Mouse (Mus musculus) embryonic facial prominence, embryonic 10.5 days (tissue): Measurements from ENCODE around the gene Anks6. TPM values are rescaled to one million over a fixed set of nuclear protein-coding genes. Genes with fewer than 3 reads are reported as not detected.
"Not testable (repeated sequence)": the region's sequence is repeated elsewhere in the genome, so short reads cannot be mapped to it uniquely, and the experiment has no call there.

Source experiments
- DNase-seq: peaks from one replicate; pipeline ENCODE4 v3.0.0-alpha.2; 2017; ENCODE audit warnings: low spot score
- H3K27ac ChIP-seq: fragments of 300-500 bp; sonication (generic); replicated peaks from 2 replicates; pipeline ENCODE4 v1.5.1; 2016; ENCODE audit warnings: mild to moderate bottlenecking
- H3K27me3 ChIP-seq: fragments of 300-500 bp; sonication (generic); replicated peaks from 2 replicates; pipeline ENCODE4 v1.6.1; 2016; ENCODE audit warnings: low read depth, mild to moderate bottlenecking; ENCODE audit not compliant: poor library complexity, severe bottlenecking
- H3K36me3 ChIP-seq: fragments of 300-500 bp; sonication (generic); replicated peaks from 2 replicates; pipeline ENCODE4 v1.6.1; 2016; ENCODE audit warnings: mild to moderate bottlenecking, moderate library complexity
- H3K4me1 ChIP-seq: fragments of 300-500 bp; sonication (generic); 2 replicates; pipeline ENCODE4 v1.6.1; 2016
- H3K4me3 ChIP-seq: fragments of 300-500 bp; sonication (generic); 2 replicates; pipeline ENCODE4 v1.5.1; 2016; ENCODE audit warnings: mild to moderate bottlenecking, moderate library complexity
- H3K9me3 ChIP-seq: fragments of 300-500 bp; sonication (generic); 2 replicates; pipeline ENCODE4 v1.6.1; 2016; ENCODE audit warnings: mild to moderate bottlenecking
- WGBS: fragments of 180-500 bp; shearing (Covaris S2); methylation state at CpG from one replicate; pipeline ENCODE4 v1.1.7; 2016; 5-methylcytosine and 5-hydroxymethylcytosine counted together
- polyA plus RNA-seq: library from polyadenylated mRNA; unstranded; fragments of >200 nt; fragmentation: Nextera tagmentation; extraction: Ambion mirVana; gene quantifications from 2 replicates; pipeline ENCODE4 v1.2.1, GENCODE M21; 2016

Gene Anks6
- polyA plus RNA-seq, 1 experiment from 2014 or later = 4.3 TPM

DNA sequence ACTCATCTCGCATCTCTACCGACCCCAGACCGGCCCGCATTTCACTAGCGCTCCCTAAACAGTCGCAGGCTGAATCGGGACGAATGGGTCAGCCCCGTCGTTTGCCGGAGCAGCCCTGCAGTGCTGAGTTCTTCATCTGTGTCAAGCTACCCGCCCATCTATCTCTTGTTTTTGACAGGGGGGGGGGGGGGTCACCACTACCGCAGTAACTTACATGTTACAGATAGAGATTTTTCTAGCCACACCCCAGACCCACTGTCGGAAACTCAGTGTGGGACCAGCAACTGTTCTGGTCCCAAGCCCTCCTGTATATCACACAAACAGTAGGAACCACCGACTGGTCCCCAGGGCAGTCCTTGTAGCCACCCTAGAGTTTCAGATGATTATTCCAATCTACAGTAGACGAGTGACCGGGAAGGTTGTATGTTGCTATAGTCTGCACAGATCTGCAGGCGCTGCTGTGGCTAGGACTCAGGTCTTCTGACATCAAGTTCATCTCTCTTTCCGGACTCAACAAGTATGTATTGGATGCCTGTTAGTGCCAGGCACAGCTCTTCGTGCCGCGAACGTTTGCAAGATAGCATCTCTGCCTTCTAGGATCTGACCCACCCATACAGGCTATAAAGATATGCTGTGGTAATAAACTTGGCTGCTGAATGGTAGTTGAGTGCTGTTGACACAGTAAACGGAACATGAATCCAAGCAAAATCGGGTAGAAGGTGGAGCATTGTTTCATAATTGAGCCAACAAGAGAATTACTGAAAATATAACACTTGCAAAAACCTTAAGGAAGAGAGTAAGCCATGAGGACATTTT lies 491 bp upstream of the Anks6 start:
- H3K4me1 ChIP-seq = peaks cover 17% of the 10 kb centered on the region
- H3K4me3 ChIP-seq = peak overlapping the region; percentile 82
- no peak for DNase-seq
- WGBS = 37% methylated on average over 25 of the region's 25 CpGs
- H3K9me3 ChIP-seq = peaks cover 3% of the 10 kb centered on the region; the same call in 1 of the 2 replicates
- peak overlapping the region; percentile 88 for H3K27ac ChIP-seq
- H3K27me3 ChIP-seq = peaks cover 34% of the 10 kb centered on the region
- no peaks in the 10 kb centered on the region for H3K36me3 ChIP-seq

DNA sequence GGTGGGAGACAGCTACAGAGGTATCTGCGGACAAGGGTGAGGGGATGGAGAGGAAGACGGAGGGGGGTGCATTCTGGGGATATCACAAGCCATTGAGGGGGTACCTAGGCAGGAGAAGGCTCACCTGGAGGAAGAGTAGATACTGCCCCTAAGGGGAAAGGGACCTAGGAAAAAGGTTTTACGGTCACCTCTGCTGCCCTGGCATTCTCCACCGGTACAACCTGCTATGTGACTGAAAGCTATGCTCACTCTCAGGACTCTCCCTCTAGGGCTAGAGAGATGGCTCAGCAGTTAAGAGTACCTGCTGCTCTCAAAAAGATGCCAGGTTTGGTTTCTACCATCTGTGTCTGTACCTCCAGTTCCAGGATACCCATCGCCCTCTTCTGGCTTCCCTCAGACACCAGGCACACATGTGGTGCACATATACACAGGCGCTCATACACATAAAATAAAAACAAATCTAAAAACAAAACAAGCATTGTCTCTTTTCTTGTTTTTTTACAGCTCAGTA lies 1.6 kb downstream of the Anks6 start:
- WGBS = 94% methylated on average over 6 of the region's 6 CpGs

DNA sequence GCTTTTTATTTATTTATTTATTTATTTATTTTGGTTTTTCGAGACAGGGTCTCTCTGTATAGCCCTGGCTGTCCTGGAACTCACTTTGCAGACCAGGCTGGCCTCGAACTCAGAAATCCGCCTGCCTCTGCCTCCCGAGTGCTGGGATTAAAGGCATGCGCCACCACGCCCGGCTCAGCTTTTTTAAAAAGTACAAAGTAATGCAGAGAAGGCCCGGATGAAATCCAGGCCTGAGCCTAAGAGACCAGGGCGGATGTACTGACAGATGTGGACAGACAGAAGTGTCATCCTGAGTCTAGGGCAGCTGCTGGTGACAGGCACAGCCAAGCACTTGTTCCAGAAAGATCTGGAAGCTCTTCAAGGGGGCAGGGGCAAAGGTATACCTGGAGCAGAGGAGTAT lies 2.1 kb downstream of the Anks6 start:
- H3K9me3 ChIP-seq, H3K27ac ChIP-seq, DNase-seq, H3K4me3 ChIP-seq, H3K36me3 ChIP-seq: not testable (repeated sequence)
- peaks cover 38% of the 10 kb centered on the region for H3K4me1 ChIP-seq
- H3K27me3 ChIP-seq = peaks cover 58% of the 10 kb centered on the region
- WGBS = 91% methylated on average over 9 of the region's 9 CpGs

More for the DNA sequence above, 1.6 kb downstream of the Anks6 start:
- Histone ChIP-seq H3K36me3 (no peaks in the 10 kb centered on the region), H3K27me3 (peaks cover 54% of the 10 kb centered on the region), H3K27ac (no peak overlapping the region), H3K4me1 (peaks cover 33% of the 10 kb centered on the region), H3K9me3 (peaks cover 3% of the 10 kb centered on the region; the same call in 1 of the 2 replicates), H3K4me3 (peak overlapping the region; percentile 12; the same call in 1 of the 2 replicates)
- DNase-seq = no peak

DNA sequence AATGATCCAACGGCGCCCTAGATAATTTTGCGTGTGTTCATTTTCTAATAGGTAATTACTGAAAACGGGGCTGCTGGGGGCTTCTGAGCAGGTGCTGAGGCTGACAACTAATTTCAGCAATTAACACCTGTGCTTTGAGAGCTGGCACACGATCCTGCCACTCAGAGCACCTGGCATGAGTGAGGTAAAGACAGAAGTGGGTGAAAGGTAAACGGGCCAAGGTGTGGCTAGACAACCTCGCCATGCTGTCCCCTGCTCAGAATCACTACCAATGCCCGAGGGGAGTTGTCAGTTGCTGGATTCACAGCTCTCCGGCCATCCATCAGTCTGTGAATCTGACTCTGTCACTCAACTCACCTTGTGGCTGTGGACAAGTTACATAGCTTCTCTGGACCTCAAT lies 5.3 kb downstream of the Anks6 start:
- H3K9me3 ChIP-seq = peaks cover 3% of the 10 kb centered on the region; the same call in 1 of the 2 replicates
- H3K36me3 ChIP-seq = no peaks in the 10 kb centered on the region
- no peak overlapping the region for H3K4me3 ChIP-seq
- peaks cover 54% of the 10 kb centered on the region for H3K27me3 ChIP-seq
- peaks cover 37% of the 10 kb centered on the region for H3K4me1 ChIP-seq
- no peak for DNase-seq
- H3K27ac ChIP-seq = no peak overlapping the region
- 78% methylated on average over 9 of the region's 9 CpGs for WGBS

DNA sequence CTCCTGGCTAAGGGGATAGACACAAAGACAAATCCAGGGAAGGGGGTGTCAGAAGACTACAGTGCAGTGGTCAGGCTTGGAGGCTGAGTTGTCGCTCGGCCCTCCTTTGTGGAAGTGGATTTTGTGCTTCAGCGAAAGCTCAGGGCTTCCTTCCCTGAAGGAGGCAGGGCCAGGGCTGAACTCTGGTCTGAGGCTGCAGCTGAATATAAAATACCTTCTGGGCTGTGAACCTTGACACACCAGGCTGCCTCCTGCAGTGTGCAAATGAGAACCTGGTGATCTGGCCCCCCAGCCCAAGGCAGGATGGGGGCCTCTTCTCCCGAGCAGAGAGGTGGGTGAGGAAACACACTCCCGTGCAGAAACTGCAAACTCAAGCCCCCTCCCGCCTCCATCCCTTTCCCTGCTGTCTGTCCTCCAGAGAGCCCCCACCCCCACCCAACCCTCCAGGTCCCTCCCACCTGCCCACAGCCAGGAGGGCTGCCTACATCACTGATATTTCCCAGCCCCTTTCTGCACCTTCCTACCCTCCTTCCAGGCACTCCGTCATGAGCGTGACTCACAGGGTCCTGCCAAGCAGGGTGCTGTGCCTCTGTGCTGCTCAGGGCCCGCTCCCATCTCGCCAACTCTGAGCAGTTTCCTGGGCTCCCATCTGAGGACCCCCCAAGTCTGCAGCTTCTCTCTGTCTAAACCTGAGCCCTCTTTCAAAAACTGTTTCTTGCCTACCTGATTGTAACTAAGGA lies 6.4 kb downstream of the Anks6 start:
- peak; percentile 30 for DNase-seq

GRCm38 (mm10) chr4:47050167-47050566 lies 7.1 kb downstream of the Anks6 start:
- H3K4me1 ChIP-seq = peaks cover 31% of the 10 kb centered on the region
- 0% methylated on average over 1 of the region's 1 CpGs for WGBS
- no peaks in the 10 kb centered on the region for H3K36me3 ChIP-seq
- H3K9me3 ChIP-seq = no peaks in the 10 kb centered on the region
- H3K27me3 ChIP-seq = peaks cover 39% of the 10 kb centered on the region
- DNase-seq = peak; percentile 89
- H3K4me3 ChIP-seq = no peak overlapping the region; the same call in 1 of the 2 replicates
- peak overlapping the region; percentile 73 for H3K27ac ChIP-seq

More for the DNA sequence above, 6.4 kb downstream of the Anks6 start:
- Histone ChIP-seq H3K9me3 (peaks cover 3% of the 10 kb centered on the region; the same call in 1 of the 2 replicates), H3K27me3 (peaks cover 45% of the 10 kb centered on the region), H3K27ac (peak overlapping the region; percentile 73), H3K36me3 (no peaks in the 10 kb centered on the region), H3K4me3 (peak overlapping the region; percentile 3; the same call in 1 of the 2 replicates), H3K4me1 (peaks cover 31% of the 10 kb centered on the region)
- WGBS = 15% methylated on average over 10 of the region's 10 CpGs

- H3K27ac ChIP-seq = no peak overlapping the region
- DNase-seq = no peak
- peaks cover 31% of the 10 kb centered on the region for H3K4me1 ChIP-seq
- no peaks in the 10 kb centered on the region for H3K36me3 ChIP-seq
- 92% methylated on average over 16 of the region's 16 CpGs for WGBS
- no peak overlapping the region for H3K4me3 ChIP-seq
- H3K27me3 ChIP-seq = peaks cover 33% of the 10 kb centered on the region
- no peaks in the 10 kb centered on the region for H3K9me3 ChIP-seq
Observed at GRCm38 (mm10) chr4:47049216-47049615, 8.0 kb downstream of the Anks6 start.

- Histone ChIP-seq H3K9me3 (no peaks in the 10 kb centered on the region), H3K27me3 (peaks cover 26% of the 10 kb centered on the region), H3K4me3 (no peak overlapping the region), H3K4me1 (peaks cover 31% of the 10 kb centered on the region), H3K27ac (no peak overlapping the region), H3K36me3 (no peaks in the 10 kb centered on the region)
- 77% methylated on average over 4 of the region's 4 CpGs for WGBS
- no peak for DNase-seq
Observed at GRCm38 (mm10) chr4:47047765-47048164, 9.5 kb downstream of the Anks6 start.

GRCm38 (mm10) chr4:47046974-47047373 lies 10.3 kb downstream of the Anks6 start:
- Histone ChIP-seq H3K27me3 (peaks cover 18% of the 10 kb centered on the region), H3K36me3 (no peaks in the 10 kb centered on the region), H3K27ac (no peak overlapping the region), H3K4me3 (no peak overlapping the region), H3K4me1 (peaks cover 28% of the 10 kb centered on the region), H3K9me3 (no peaks in the 10 kb centered on the region)
- WGBS = 91% methylated on average over 6 of the region's 6 CpGs
- DNase-seq = peak; percentile 38

- Histone ChIP-seq H3K4me1 (peaks cover 9% of the 10 kb centered on the region), H3K9me3 (no peaks in the 10 kb centered on the region), H3K4me3 (no peak overlapping the region), H3K36me3 (peaks cover 9% of the 10 kb centered on the region), H3K27me3 (no peaks in the 10 kb centered on the region), H3K27ac (no peak overlapping the region)
- WGBS = 90% methylated on average over 9 of the region's 9 CpGs
- DNase-seq = no peak
Observed at GRCm38 (mm10) chr4:47043866-47044265, 13.4 kb downstream of the Anks6 start.

GRCm38 (mm10) chr4:47039586-47039985 lies 17.6 kb downstream of the Anks6 start:
- Histone ChIP-seq H3K27me3 (no peaks in the 10 kb centered on the region), H3K4me3 (no peak overlapping the region), H3K27ac (no peak overlapping the region), H3K9me3 (no peaks in the 10 kb centered on the region), H3K36me3 (peaks cover 9% of the 10 kb centered on the region), H3K4me1 (peaks cover 15% of the 10 kb centered on the region)
- DNase-seq = no peak
- WGBS = 93% methylated on average over 10 of the region's 10 CpGs

DNA sequence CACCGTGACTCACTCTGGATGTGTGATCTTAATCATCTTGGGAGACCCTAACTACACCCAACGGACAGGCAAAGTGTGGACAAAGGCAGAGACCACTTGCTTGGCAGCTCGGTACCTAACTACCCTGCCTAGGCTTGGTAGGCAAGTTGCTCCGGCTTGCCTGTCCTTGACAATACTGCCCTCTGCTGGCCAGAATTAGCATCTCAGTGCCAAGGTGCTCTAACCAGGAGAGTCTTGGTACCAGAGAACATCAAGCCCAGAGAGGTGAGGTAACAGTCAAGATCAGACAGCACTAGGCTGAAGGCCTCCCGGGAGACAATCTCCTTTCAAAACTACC lies 19.9 kb downstream of the Anks6 start:
- WGBS = 19% methylated on average over 5 of the region's 5 CpGs
- no peak overlapping the region for H3K27ac ChIP-seq
- peaks cover 9% of the 10 kb centered on the region for H3K36me3 ChIP-seq
- peaks cover 15% of the 10 kb centered on the region for H3K4me1 ChIP-seq
- H3K4me3 ChIP-seq = no peak overlapping the region
- H3K27me3 ChIP-seq = no peaks in the 10 kb centered on the region; the same call in 1 of the 2 replicates
- H3K9me3 ChIP-seq = no peaks in the 10 kb centered on the region
- DNase-seq = peak; percentile 83
